Mouse (Mus musculus) testis, adult 2 months (tissue): Measurements from ENCODE around the gene Nacc2.

Source experiments
- CTCF ChIP-seq: fragments of 200-500 bp; IDR thresholded peaks from 2 replicates; pipeline ENCODE4 v1.5.1; 2012; ENCODE audit warnings: low read depth, mild to moderate bottlenecking, inconsistent platforms, low read length, moderate library complexity; ENCODE audit not compliant: control insufficient read depth, insufficient read depth, insufficient replicate concordance
- POLR2A ChIP-seq: fragments of 200-500 bp; IDR thresholded peaks from 2 replicates; pipeline ENCODE4 v1.6.1; 2012; ENCODE audit warnings: low read depth, mild to moderate bottlenecking, inconsistent platforms, low read length, moderate library complexity; ENCODE audit not compliant: control insufficient read depth

DNA sequence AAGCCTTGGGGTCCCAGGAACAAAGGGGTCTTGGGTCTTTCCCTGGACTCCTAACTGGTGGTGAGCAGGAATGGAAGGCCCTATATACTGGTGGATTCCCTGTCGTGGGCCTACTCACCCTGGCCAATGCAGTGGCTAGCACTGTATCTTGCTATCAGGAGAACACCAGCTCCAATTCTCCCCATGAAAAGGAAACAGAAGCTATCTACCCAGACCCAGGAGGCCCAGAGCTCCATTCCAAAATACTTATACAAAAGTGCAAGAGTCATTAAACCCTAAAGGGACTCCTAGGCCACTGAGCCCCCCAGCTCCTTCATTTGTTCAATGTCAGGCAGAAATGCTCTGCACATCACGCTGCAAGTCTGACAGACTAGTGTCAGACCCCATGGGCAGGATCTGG, 34.0 kb downstream of the Nacc2 start:
- TF ChIP-seq CTCF (no peak), POLR2A (no peak)
